Mouse (Mus musculus): ENCODE data around the gene Setd2. TPM values are rescaled to one million over a fixed set of nuclear protein-coding genes. Genes with fewer than 3 reads are reported as not detected.
A peak's percentile ranks its signal among the peaks of the same experiment; 100 is the strongest.

The Setd2 gene
- polyA plus RNA-seq, 1 experiment from 2014 or later: 9.6 TPM

GRCm38 (mm10) chr9:110625350-110625908 lies 93.0 kb downstream of the Setd2 start:
- no peak overlapping the region for H3K27ac ChIP-seq (ENCODE audit: low read depth)
- ATAC-seq (no peak), DNase-seq (peak; percentile 12)
- peak overlapping the region; percentile 60 for H3K4me3 ChIP-seq (ENCODE audit: low read depth, low read length)
- 79% methylated on average over 11 of the region's 11 CpGs for WGBS (ENCODE audit: insufficient replicate concordance)
- peak overlapping the region; percentile 60; the same call in 1 of the 2 replicates for H3K9ac ChIP-seq (replicated peaks)
- no peaks in the 10 kb centered on the region for H3K9me3 ChIP-seq (ENCODE audit: low read length)
- H3K27me3 ChIP-seq (ENCODE audit: insufficient read depth, low read length): no peaks in the 10 kb centered on the region
- TF ChIP-seq EP300 (IDR thresholded peaks at IDR 0.05; ENCODE audit: low read depth): no peak
- no peak for TF ChIP-seq CTCF (IDR thresholded peaks at IDR 0.05; ENCODE audit: low read depth)
- peaks cover 24% of the 10 kb centered on the region; the same call in 1 of the 2 replicates for H3K36me3 ChIP-seq (replicated peaks; ENCODE audit: insufficient read depth, low read length)
- H3K4me2 ChIP-seq (ENCODE audit: low read depth, low read length): peak overlapping the region; percentile 98
- peaks cover 15% of the 10 kb centered on the region for H3K4me1 ChIP-seq (ENCODE audit: insufficient read depth)

GRCm38 (mm10) chr9:110630171-110630570 lies 97.8 kb downstream of the Setd2 start:
- ATAC-seq (no peak), DNase-seq (no peak)
- H3K4me3 ChIP-seq (ENCODE audit: low read depth, low read length): no peak overlapping the region
- no peak overlapping the region for H3K27ac ChIP-seq (ENCODE audit: low read depth)
- H3K9me3 ChIP-seq (ENCODE audit: low read length): no peaks in the 10 kb centered on the region
- TF ChIP-seq EP300 (IDR thresholded peaks at IDR 0.05; ENCODE audit: low read depth) (no peak), CTCF (IDR thresholded peaks at IDR 0.05; ENCODE audit: low read depth) (no peak)
- no peak overlapping the region for H3K4me2 ChIP-seq (ENCODE audit: low read depth, low read length)
- H3K4me1 ChIP-seq (ENCODE audit: insufficient read depth): peaks cover 3% of the 10 kb centered on the region; the same call in 1 of the 2 replicates
- H3K36me3 ChIP-seq (replicated peaks; ENCODE audit: insufficient read depth, low read length): peaks cover 45% of the 10 kb centered on the region
- no peak overlapping the region for H3K9ac ChIP-seq (replicated peaks)
- 85% methylated on average over 15 of the region's 15 CpGs for WGBS (ENCODE audit: insufficient replicate concordance)
- H3K27me3 ChIP-seq (ENCODE audit: insufficient read depth, low read length): no peaks in the 10 kb centered on the region

DNA sequence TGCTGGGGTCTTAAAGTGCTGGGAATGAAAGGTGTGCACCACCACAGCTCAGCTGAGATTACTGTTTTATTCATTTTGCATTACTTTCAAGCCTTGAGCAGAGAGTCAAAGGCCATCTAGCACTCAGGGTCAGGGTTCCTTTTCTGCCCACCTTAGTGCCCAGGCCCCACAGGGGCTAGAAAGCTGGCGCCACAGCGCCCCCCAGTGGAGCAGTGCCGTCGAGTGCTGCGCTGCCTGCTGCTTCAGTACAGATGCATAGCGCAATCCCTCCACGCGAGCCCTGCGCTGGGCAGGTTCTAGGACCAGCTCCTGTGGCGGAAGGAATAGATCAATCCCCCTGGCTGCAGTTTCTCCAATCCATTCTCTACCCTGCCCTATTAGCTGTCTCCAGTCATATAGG lies 98.8 kb downstream of the Setd2 start:
- Histone ChIP-seq H3K27me3 (ENCODE audit: insufficient read depth, low read length) (no peaks in the 10 kb centered on the region), H3K4me2 (ENCODE audit: low read depth, low read length) (no peak overlapping the region), H3K9ac (replicated peaks) (no peak overlapping the region), H3K4me1 (ENCODE audit: insufficient read depth) (no peaks in the 10 kb centered on the region), H3K27ac (ENCODE audit: low read depth) (no peak overlapping the region), H3K36me3 (replicated peaks; ENCODE audit: insufficient read depth, low read length) (peaks cover 40% of the 10 kb centered on the region), H3K9me3 (ENCODE audit: low read length) (no peaks in the 10 kb centered on the region), H3K4me3 (ENCODE audit: low read depth, low read length) (no peak overlapping the region)
- DNase-seq (peak; percentile 70), ATAC-seq (no peak)
- TF ChIP-seq CTCF (IDR thresholded peaks at IDR 0.05; ENCODE audit: low read depth) (peak; percentile 71), EP300 (IDR thresholded peaks at IDR 0.05; ENCODE audit: low read depth) (no peak)
- 65% methylated on average over 10 of the region's 10 CpGs for WGBS (ENCODE audit: insufficient replicate concordance)

DNA sequence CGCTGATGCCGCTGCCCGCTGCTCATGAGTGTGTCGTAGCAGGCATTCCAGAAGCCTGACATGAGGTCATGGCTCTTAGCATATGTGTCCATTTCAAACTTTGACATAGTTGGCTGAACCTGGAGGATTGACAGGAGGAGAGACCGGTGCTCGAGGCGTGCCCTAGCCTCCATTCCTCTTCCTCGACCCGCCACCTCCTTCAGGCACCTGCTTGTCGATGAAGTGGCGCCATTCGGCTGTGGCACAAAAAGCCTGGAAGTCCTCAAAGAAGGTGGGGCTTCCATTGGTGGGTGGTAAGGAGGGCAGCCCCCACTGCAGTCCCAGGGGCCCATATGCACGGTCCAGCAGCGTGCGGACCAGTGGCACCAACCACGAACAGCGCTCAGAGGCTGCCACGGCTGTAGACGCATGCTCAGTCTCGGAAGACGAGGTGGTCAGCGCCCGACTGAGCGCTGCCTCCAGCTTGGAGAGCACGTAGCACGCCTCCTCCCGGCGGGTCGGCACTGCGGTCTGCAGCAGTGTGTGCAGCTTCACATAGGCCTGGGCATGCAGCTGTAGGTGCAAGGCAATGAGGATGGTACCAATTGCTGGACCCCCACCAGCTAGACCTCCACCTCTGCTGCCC lies 99.4 kb downstream of the Setd2 start:
- ATAC-seq (no peak), DNase-seq (no peak)
- no peak overlapping the region for H3K4me2 ChIP-seq (ENCODE audit: low read depth, low read length)
- H3K9me3 ChIP-seq (ENCODE audit: low read length): no peaks in the 10 kb centered on the region
- 79% methylated on average over 30 of the region's 30 CpGs for WGBS (ENCODE audit: insufficient replicate concordance)
- H3K36me3 ChIP-seq (replicated peaks; ENCODE audit: insufficient read depth, low read length): peaks cover 39% of the 10 kb centered on the region
- H3K9ac ChIP-seq (replicated peaks): no peak overlapping the region
- no peaks in the 10 kb centered on the region for H3K4me1 ChIP-seq (ENCODE audit: insufficient read depth)
- no peak for TF ChIP-seq EP300 (IDR thresholded peaks at IDR 0.05; ENCODE audit: low read depth)
- no peak for TF ChIP-seq CTCF (IDR thresholded peaks at IDR 0.05; ENCODE audit: low read depth)
- H3K27me3 ChIP-seq (ENCODE audit: insufficient read depth, low read length): no peaks in the 10 kb centered on the region
- H3K4me3 ChIP-seq (ENCODE audit: low read depth, low read length): no peak overlapping the region
- H3K27ac ChIP-seq (ENCODE audit: low read depth): no peak overlapping the region

GRCm38 (mm10) chr9:110632671-110633070 lies 100.3 kb downstream of the Setd2 start:
- H3K27me3 ChIP-seq (ENCODE audit: insufficient read depth, low read length): no peaks in the 10 kb centered on the region
- no peaks in the 10 kb centered on the region for H3K4me1 ChIP-seq (ENCODE audit: insufficient read depth)
- H3K36me3 ChIP-seq (replicated peaks; ENCODE audit: insufficient read depth, low read length): peaks cover 42% of the 10 kb centered on the region
- WGBS (ENCODE audit: insufficient replicate concordance): 77% methylated on average over 15 of the region's 15 CpGs
- H3K4me3 ChIP-seq (ENCODE audit: low read depth, low read length): no peak overlapping the region
- H3K9me3 ChIP-seq (ENCODE audit: low read length): no peaks in the 10 kb centered on the region
- no peak overlapping the region for H3K27ac ChIP-seq (ENCODE audit: low read depth)
- H3K9ac ChIP-seq (replicated peaks): no peak overlapping the region
- no peak for DNase-seq
- ATAC-seq: no peak
- no peak overlapping the region for H3K4me2 ChIP-seq (ENCODE audit: low read depth, low read length)
- no peak for TF ChIP-seq CTCF (IDR thresholded peaks at IDR 0.05; ENCODE audit: low read depth)
- no peak for TF ChIP-seq EP300 (IDR thresholded peaks at IDR 0.05; ENCODE audit: low read depth)

- no peak for ATAC-seq
- Histone ChIP-seq H3K9me3 (ENCODE audit: low read length) (no peaks in the 10 kb centered on the region), H3K9ac (replicated peaks) (no peak overlapping the region), H3K27me3 (ENCODE audit: insufficient read depth, low read length) (no peaks in the 10 kb centered on the region), H3K4me1 (ENCODE audit: insufficient read depth) (no peaks in the 10 kb centered on the region), H3K4me3 (ENCODE audit: low read depth, low read length) (no peak overlapping the region), H3K4me2 (ENCODE audit: low read depth, low read length) (no peak overlapping the region), H3K36me3 (replicated peaks; ENCODE audit: insufficient read depth, low read length) (peaks cover 46% of the 10 kb centered on the region), H3K27ac (ENCODE audit: low read depth) (no peak overlapping the region)
- TF ChIP-seq CTCF (IDR thresholded peaks at IDR 0.05; ENCODE audit: low read depth) (no peak), EP300 (IDR thresholded peaks at IDR 0.05; ENCODE audit: low read depth) (no peak)
- WGBS (ENCODE audit: insufficient replicate concordance): 77% methylated on average over 17 of the region's 17 CpGs
- DNase-seq: no peak
These were observed 101.5 kb downstream of the Setd2 start for GRCm38 (mm10) chr9:110633882-110634281.
